Mouse (Mus musculus) stomach, postnatal 0 days (tissue): Measurements from ENCODE around the gene Satb2.

ENCODE experiments used
- CTCF ChIP-seq: IDR thresholded peaks from 2 replicates; pipeline ENCODE4 v1.5.1; 2016; ENCODE audit warnings: antibody characterized with exemption, low read depth, mild to moderate bottlenecking, moderate library complexity
- EP300 ChIP-seq: optimal IDR thresholded peaks from 2 replicates; pipeline ENCODE3; 2016; ENCODE audit warnings: antibody characterized with exemption

GRCm38 (mm10) chr1:56892766-56893165 is 85.7 kb downstream of the Satb2 start:
- no peak for TF ChIP-seq CTCF
- no peak for TF ChIP-seq EP300
